Mouse (Mus musculus) ES-E14 (cell line): Measurements from ENCODE around the gene Fam174b.

Experiments used
- MAFK ChIP-seq: IDR thresholded peaks from 2 replicates; pipeline ENCODE4 v1.6.1; 2014; ENCODE audit warnings: mild to moderate bottlenecking, low read depth, low read length, inconsistent platforms; ENCODE audit not compliant: insufficient read depth
- ZC3H11A ChIP-seq: IDR thresholded peaks from 2 replicates; pipeline ENCODE4 v1.6.1; 2012; ENCODE audit warnings: low read depth, mild to moderate bottlenecking, inconsistent platforms, low read length, borderline replicate concordance

- TF ChIP-seq ZC3H11A (no peak), MAFK (no peak)
These were observed 29.1 kb downstream of the Fam174b start for GRCm38 (mm10) chr7:73769224-73769623.
